Mouse (Mus musculus): ENCODE data around the gene Lhfp. TPM values are rescaled to one million over a fixed set of nuclear protein-coding genes. Genes with fewer than 3 reads are reported as not detected.

Lhfp gene
- total RNA-seq (2023): under 1 TPM in 1 of 2 experiments, not detected in 1; 0.51 TPM

DNA sequence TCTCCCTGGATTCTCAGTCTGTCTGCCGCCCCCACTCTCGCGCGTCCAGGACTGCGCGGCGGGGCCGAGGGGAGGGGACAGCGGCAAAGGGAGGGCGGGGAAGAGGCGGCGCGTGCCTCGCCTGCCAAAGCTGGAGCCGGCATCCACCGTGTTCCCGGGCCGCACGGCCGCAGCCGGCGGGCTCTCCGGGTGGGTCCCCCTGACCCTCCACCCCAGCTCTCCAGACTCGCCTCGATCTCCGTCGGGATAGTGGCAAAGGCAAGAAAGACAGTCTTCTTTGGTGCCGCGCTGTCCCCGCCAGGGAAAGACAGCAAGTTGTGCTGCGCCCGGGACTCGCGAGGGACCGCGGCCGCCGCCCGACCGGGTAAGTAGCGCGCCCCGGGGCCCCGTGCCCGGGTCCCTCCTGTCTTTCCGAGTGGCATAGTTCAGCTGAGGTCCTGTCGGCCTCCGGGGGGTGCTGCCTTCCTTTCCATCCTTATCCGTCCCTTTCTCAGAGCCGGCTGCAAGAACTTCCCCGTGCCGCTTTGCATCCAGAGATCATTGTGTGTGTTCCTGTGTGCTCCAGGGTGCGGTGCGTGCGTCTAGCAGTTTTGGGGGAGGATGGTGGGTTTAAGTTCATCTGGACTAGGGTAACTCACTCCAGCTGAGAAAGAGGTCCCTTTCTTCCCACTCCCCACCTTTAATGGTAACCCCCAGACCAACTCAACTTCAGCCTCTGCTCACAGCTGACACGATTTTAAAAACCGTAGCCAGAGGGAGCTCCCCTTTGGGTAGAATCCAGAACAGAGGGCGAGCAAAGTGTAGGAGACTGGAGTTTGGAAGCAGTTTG, at the start of gene Lhfp:
Lhfp (plus strand) TSS at position 118 of the 829 bp plus-strand sequence.

DNA sequence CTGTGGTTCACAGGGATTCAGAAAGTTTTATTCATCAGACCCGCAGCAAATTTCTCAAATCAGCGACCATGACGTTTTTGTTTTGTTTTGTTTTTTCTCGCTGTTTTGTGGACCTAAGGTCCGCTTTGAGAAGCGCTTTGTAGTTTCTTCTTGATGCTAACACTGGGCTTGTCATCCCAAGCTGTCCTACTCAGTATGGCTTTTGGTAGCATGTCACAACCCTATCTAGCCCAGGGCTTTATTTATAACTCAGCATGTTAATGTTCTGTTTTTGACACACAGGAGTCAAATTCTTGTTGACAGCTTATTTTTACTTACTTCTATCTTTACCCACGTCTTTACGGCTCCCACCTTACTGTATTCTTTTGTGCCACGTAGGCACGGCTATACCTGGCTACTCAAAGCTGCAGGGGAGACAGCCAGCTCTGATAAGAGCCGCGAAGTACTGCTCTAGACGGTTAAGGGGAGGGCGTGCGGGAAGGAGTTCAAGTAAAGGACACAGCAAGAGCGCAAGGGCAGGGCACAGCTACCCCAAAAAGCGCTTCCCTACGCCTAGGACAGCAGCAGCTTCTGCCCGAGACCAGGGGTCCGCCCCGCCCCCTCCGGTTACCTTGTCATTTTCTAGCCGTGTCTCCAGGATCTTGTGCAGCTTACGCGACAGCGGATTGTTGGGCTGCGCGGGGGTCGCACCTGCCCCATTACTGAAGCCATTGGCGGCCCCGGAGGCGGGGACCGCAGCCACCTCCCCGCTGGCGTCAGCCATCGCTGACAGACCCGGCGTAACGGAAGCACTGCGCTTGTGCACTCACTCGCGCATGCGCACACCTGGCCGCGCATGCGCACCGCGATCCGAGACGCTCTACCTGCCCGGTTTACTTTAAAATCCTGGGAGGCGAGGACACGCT, 24.6 kb upstream of the Lhfp start, which contains the start of gene Cog6:
Cog6 (minus strand) TSS at position 802 of the 905 bp plus-strand sequence.

Other genes starting within 250 kb of the Lhfp start
- 10 to 100 TPM; 18.5 TPM for gene Cog6, start 24.3 kb upstream of the Lhfp start, total RNA-seq (2023)